Mouse (Mus musculus): ENCODE measurements around the gene Gm3417.
"Not testable (repeated sequence)": the region's sequence is repeated elsewhere in the genome, so short reads cannot be mapped to it uniquely, and the experiment has no call there.

Gene Gm3417

GRCm38 (mm10) chr17:14958686-14959327, 19.8 kb downstream of the Gm3417 start:
- DNase-seq, result no peak

DNA sequence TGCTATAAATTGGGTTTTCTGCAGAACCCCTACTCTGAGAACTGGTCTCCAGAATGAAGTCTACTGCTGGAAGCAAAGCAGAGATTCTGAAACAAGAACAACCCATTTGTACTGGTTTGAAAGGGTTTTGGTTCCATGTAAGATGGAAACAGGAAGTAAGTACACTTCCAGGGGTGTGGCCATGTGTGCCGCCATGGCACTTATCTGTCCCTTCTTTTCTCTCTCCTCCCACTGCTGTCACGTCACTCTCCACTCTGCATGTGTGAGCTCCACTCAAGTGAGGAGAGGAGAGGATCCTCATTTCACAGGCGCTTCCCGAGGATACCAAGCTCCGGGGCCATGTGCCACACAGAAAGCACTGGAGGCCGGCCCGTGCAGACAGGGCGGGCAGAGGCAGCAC, 25.1 kb downstream of the Gm3417 start:
- DNase-seq, result no peak

GRCm38 (mm10) chr17:14949161-14949827, 29.3 kb downstream of the Gm3417 start:
- no peak for DNase-seq

DNA sequence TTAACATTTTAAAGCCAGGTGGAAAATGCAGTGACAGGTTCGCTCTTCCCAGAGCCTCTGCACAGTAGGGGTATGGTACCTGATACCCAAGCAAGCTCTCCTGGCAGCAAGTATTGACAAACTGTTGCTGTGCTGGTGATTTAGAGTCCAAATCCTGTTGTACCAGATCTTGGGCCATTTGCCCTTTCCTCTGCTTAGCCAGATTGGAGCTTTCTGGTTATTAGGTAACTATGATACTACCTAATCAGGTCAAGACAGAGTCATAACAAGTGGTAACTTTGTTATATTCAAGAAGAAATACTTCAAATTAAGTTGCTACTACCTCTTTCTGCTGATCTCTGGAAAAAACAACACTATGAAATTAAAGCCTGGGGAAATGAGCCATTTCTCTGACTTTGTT, 34.0 kb downstream of the Gm3417 start:
- DNase-seq, result no peak

GRCm38 (mm10) chr17:14943729-14944059, 34.9 kb downstream of the Gm3417 start:
- no peak for DNase-seq

DNA sequence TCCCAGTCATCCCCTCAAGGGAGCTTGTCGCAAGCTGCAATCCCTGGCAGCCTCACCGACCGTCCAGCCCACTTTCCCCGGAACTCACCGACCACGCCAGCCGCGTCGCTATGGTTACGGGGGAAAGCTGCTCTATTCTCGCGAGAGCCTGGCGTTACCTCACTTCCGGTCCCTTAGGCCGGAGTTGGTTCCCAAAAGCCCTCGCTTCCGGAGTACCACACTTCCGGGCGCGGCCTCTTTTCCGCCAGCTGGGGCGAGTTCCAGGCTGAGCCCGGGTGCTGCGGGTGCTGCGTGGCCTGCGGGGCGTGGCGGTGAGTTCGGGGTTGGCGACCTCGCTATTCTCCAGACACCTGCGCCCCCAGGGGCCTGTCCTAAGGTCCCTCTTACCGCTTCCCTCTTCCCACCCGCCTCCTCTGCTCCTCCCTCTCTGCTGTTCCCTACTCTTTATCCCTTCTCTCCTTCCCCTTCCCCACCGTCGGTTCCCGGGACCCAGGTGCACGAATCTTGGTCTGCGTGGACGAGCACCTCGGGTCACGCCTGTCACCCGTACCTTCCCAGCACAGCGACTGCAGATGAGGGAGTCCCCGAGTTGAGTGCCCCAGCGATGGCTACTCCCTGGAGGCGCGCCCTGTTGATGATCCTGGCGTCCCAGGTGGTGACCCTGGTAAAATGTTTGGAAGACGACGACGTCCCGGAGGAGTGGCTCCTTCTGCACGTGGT, 35.4 kb downstream of the Gm3417 start, which contains the start of the genes Wdr27 and 1600012H06Rik:
Gene Wdr27 (minus strand): TSS at position 150 of the 720 bp plus-strand sequence.
Gene 1600012H06Rik (plus strand): TSS at position 176 of the 720 bp plus-strand sequence.
- peak; percentile 96 to 97 for DNase-seq

GRCm38 (mm10) chr17:14942181-14942580, 36.4 kb downstream of the Gm3417 start:
- DNase-seq, result not testable (repeated sequence)

- DNase-seq, result no peak
Measured at GRCm38 (mm10) chr17:14935841-14936605, 42.6 kb downstream of the Gm3417 start.

- not testable (repeated sequence) for DNase-seq
Measured at GRCm38 (mm10) chr17:14935280-14935679, 43.3 kb downstream of the Gm3417 start.

DNA sequence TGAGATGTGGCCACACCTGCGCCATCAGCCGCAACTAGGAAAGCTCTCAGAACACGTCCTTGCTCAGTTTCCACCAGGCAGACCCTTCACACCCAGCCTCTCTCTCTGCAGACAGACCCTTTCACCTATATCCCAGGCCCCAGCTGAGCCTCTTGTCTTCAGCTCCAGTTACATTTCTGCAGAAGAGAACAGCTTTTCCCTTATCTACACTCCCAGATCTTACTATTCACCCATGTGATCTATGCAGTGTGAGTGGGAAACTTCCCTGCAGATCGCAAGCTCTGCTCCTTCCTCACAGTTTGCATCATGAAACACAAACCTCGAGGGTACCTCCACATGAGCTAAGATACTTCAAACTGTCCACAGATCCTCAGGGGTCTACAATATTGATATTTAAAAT, 47.1 kb downstream of the Gm3417 start:
- DNase-seq, result no peak

- DNase-seq, result no peak
Measured at GRCm38 (mm10) chr17:14930697-14931096, 47.9 kb downstream of the Gm3417 start.

GRCm38 (mm10) chr17:14928631-14929030, 50.0 kb downstream of the Gm3417 start:
- no peak for DNase-seq

GRCm38 (mm10) chr17:14927644-14928218, 50.9 kb downstream of the Gm3417 start:
- DNase-seq, result no peak

- peak; percentile 19 to 25 for DNase-seq
Measured at GRCm38 (mm10) chr17:14921582-14921981, 57.0 kb downstream of the Gm3417 start.

- DNase-seq, result no peak
Measured at GRCm38 (mm10) chr17:14917866-14918265, 60.7 kb downstream of the Gm3417 start.

GRCm38 (mm10) chr17:14914401-14914800, 64.2 kb downstream of the Gm3417 start:
- DNase-seq, result no peak
